In the genomic region with DNA sequence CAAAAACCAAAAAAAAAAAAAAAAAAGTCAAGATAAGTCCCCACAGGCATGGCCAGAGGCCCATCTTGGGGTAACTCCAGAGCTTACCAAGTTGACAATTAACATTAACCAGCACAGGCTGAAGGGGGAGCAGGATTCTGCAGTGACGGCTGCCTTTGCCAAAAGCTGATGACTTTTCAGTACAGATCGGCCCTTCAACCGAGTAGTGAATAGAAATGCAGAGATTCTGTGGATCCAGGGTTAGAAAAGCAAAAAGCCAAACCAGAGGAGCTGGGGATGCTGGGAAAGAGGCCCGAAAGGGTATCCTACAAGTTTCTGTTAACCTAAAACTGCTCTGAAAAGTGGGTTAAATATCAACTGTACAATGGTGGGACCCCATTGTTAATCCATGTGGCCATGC, we compare ENCODE assay signal across 9 mouse cellular contexts. TPM values are rescaled to one million over a fixed set of nuclear protein-coding genes. Genes with fewer than 3 reads are reported as not detected.
DNase-seq lines count a peak whose midpoint lies in the region; ATAC-seq lines count a peak whose summit lies in the region.
"Had no signal": no experiment of that assay in that cellular context is flagged by ENCODE, and none has a peak within 500 bp of the region (broad histone marks: within the 10 kb centered on the region; RNA-seq: fewer than 3 reads in every experiment).

No protein-coding gene starts in this region.

- peak overlapping the region; percentile 97 for H3K27ac ChIP-seq in embryonic facial prominence, embryonic 13.5 days
- H3K27ac ChIP-seq in hindbrain, embryonic 11.5 days (ENCODE audit: low read depth, low read length), result peak overlapping the region; percentile 67; the same call in 1 of the 2 replicates
- H3K27ac ChIP-seq in limb, embryonic 13.5 days, result peak overlapping the region; percentile 97
- H3K27ac ChIP-seq in midbrain, embryonic 15.5 days, result peak overlapping the region; percentile 70

- peak; percentile 19 for DNase-seq in gastrocnemius, postnatal 10 days
- no peak for DNase-seq in gastrocnemius, postnatal 25 days
- DNase-seq in hindbrain, embryonic 11.5 days (ENCODE audit: low spot score), result no peak
- DNase-seq in ovary, postnatal 10 days (ENCODE audit: low spot score), result no peak
- DNase-seq in layer of hippocampus, adult 9-11 months, result no peak

- WGBS in embryonic facial prominence, embryonic 13.5 days, result 41% methylated on average over 4 of the region's 4 CpGs
- WGBS in hindbrain, embryonic 11.5 days, result 45% methylated on average over 4 of the region's 4 CpGs
- WGBS in limb, embryonic 13.5 days, result 31% methylated on average over 4 of the region's 4 CpGs
- WGBS in midbrain, embryonic 15.5 days, result 30% methylated on average over 4 of the region's 4 CpGs

- no peaks in the 10 kb centered on the region for H3K36me3 ChIP-seq in embryonic facial prominence, embryonic 13.5 days
- no peaks in the 10 kb centered on the region for H3K36me3 ChIP-seq in hindbrain, embryonic 11.5 days (ENCODE audit: control insufficient read depth, insufficient read depth, low read length)
- no peaks in the 10 kb centered on the region for H3K36me3 ChIP-seq in limb, embryonic 13.5 days
- H3K36me3 ChIP-seq in midbrain, embryonic 15.5 days (replicated peaks), result no peaks in the 10 kb centered on the region
- H3K36me3 ChIP-seq: G1E had no signal

- H3K4me3 ChIP-seq in embryonic facial prominence, embryonic 13.5 days, result peak overlapping the region; percentile 55
- peak overlapping the region; percentile 39 for H3K4me3 ChIP-seq in hindbrain, embryonic 11.5 days (ENCODE audit: low read depth, low read length)
- peak overlapping the region; percentile 52 for H3K4me3 ChIP-seq in limb, embryonic 13.5 days
- peak overlapping the region; percentile 43 for H3K4me3 ChIP-seq in midbrain, embryonic 15.5 days

- no peaks in the 10 kb centered on the region for H3K27me3 ChIP-seq in embryonic facial prominence, embryonic 13.5 days
- no peaks in the 10 kb centered on the region for H3K27me3 ChIP-seq in hindbrain, embryonic 11.5 days (ENCODE audit: control insufficient read depth, insufficient read depth, low read length)
- H3K27me3 ChIP-seq in limb, embryonic 13.5 days, result no peaks in the 10 kb centered on the region
- H3K27me3 ChIP-seq in midbrain, embryonic 15.5 days (replicated peaks), result no peaks in the 10 kb centered on the region

- no peaks in the 10 kb centered on the region for H3K9me3 ChIP-seq in embryonic facial prominence, embryonic 13.5 days
- H3K9me3 ChIP-seq in hindbrain, embryonic 11.5 days (ENCODE audit: control insufficient read depth, low read length), result no peaks in the 10 kb centered on the region
- H3K9me3 ChIP-seq in limb, embryonic 13.5 days, result peaks cover 4% of the 10 kb centered on the region; the same call in 1 of the 2 replicates
- H3K9me3 ChIP-seq in midbrain, embryonic 15.5 days, result no peaks in the 10 kb centered on the region
- H3K9me3 ChIP-seq: G1E had no signal

- peak overlapping the region; percentile 75 for H3K4me2 ChIP-seq in embryonic facial prominence, embryonic 13.5 days
- H3K4me2 ChIP-seq in hindbrain, embryonic 11.5 days (replicated peaks; ENCODE audit: low read depth, low read length), result peak overlapping the region; percentile 76
- peak overlapping the region; percentile 74 for H3K4me2 ChIP-seq in limb, embryonic 13.5 days (replicated peaks)
- H3K4me2 ChIP-seq in midbrain, embryonic 15.5 days, result peak overlapping the region; percentile 77

- H3K4me1 ChIP-seq in embryonic facial prominence, embryonic 13.5 days, result peaks cover 19% of the 10 kb centered on the region
- H3K4me1 ChIP-seq in hindbrain, embryonic 11.5 days (replicated peaks; ENCODE audit: control insufficient read depth, insufficient read depth, low read length), result no peaks in the 10 kb centered on the region; the same call in 1 of the 2 replicates
- H3K4me1 ChIP-seq in limb, embryonic 13.5 days, result peaks cover 25% of the 10 kb centered on the region
- H3K4me1 ChIP-seq in midbrain, embryonic 15.5 days, result peaks cover 16% of the 10 kb centered on the region

- peak overlapping the region; percentile 78 for H3K9ac ChIP-seq in embryonic facial prominence, embryonic 13.5 days
- peak overlapping the region; percentile 72 for H3K9ac ChIP-seq in hindbrain, embryonic 11.5 days (ENCODE audit: low read depth, low read length)
- H3K9ac ChIP-seq in limb, embryonic 13.5 days, result peak overlapping the region; percentile 72
- H3K9ac ChIP-seq in midbrain, embryonic 15.5 days, result peak overlapping the region; percentile 43; the same call in 1 of the 2 replicates

- ATAC-seq in embryonic facial prominence, embryonic 13.5 days (ENCODE audit: insufficient number of reproducible peaks, insufficient read depth, low FRiP score, low TSS enrichment, low read depth), result no peak
- ATAC-seq in hindbrain, embryonic 11.5 days (ENCODE audit: low FRiP score), result no peak
- ATAC-seq in limb, embryonic 13.5 days (ENCODE audit: low FRiP score, low read depth), result 0 out of 2 replicates have a peak, but pooled peaks have one; percentile 18
- ATAC-seq in midbrain, embryonic 15.5 days (replicated peaks), result no peak

RNA-seq across cellular contexts. Expression of a gene that starts 40.2 kb away (rescaled TPM):
- under 1 TPM in 1 of 2 experiments, not detected in 1; 0.09 TPM for total RNA-seq in gastrocnemius, postnatal 10 days (2021)
- total RNA-seq in gastrocnemius, postnatal 25 days (2021), result under 1 TPM; 0.08 TPM
- 0.58 TPM in 1 of 2 replicates, not detected in the other for polyA plus RNA-seq in embryonic facial prominence, embryonic 13.5 days (2015; fragmentation: Nextera tagmentation; extraction: Ambion mirVana)
- polyA plus RNA-seq in hindbrain, embryonic 11.5 days (2014; fragmentation: Nextera tagmentation; extraction: Ambion mirVana), result 6.6 and 7.4 TPM in 2 replicates
- polyA plus RNA-seq in limb, embryonic 13.5 days (2015; fragmentation: Nextera tagmentation; extraction: Ambion mirVana), result 0.06 TPM in 1 of 2 replicates, not detected in the other
- 1.6 and 1.9 TPM in 2 replicates for polyA plus RNA-seq in midbrain, embryonic 15.5 days (2015; fragmentation: Nextera tagmentation; extraction: Ambion mirVana)
- polyA plus RNA-seq: G1E had no signal
